Mouse (Mus musculus): ENCODE measurements around the gene Kbtbd13. TPM values are rescaled to one million over a fixed set of nuclear protein-coding genes. Genes with fewer than 3 reads are reported as not detected.

Gene Kbtbd13
- total and polyA plus RNA-seq, 2 experiments from 2014 or later: 0.46 to 1.0 TPM

- Histone ChIP-seq H3K4me2 (ENCODE audit: low read depth, low read length) (peak within 1 kb of the TSS; percentile 72), H3K4me1 (ENCODE audit: insufficient read depth, low read length) (peaks cover 6% of the 10 kb centered on the region), H3K9ac (replicated peaks; ENCODE audit: low read length) (peak within 1 kb of the TSS; percentile 47), H3K9me3 (ENCODE audit: low read length) (no peaks in the 10 kb centered on the region), H3K4me3 (ENCODE audit: low read length) (peak within 1 kb of the TSS; percentile 42), H3K36me3 (ENCODE audit: insufficient read depth, low read length) (no peaks in the 10 kb centered on the region), H3K27me3 (ENCODE audit: insufficient read depth, low read length) (no peaks in the 10 kb centered on the region), H3K27ac (no peak within 1 kb of the TSS)
- TF ChIP-seq CTCF (IDR thresholded peaks at IDR 0.05; ENCODE audit: low read depth): no peak
- under 1% methylated on average over 24 of the region's 24 CpGs for WGBS
- DNase-seq (ENCODE audit: low spot score) (peak; percentile 80), ATAC-seq (peak; percentile 84)
Measured at GRCm38 (mm10) chr9:65398279-65398678, 6.8 kb upstream of the Kbtbd13 start, which contains the start of gene Rasl12. Rasl12 (plus strand) TSS chr9:65398506.

GRCm38 (mm10) chr9:65394360-65394759 lies 2.9 kb upstream of the Kbtbd13 start:
- 75% methylated on average over 2 of the region's 2 CpGs for WGBS
- Histone ChIP-seq H3K27me3 (ENCODE audit: insufficient read depth, low read length) (peaks cover 30% of the 10 kb centered on the region), H3K4me2 (ENCODE audit: low read depth, low read length) (no peak overlapping the region), H3K9ac (replicated peaks; ENCODE audit: low read length) (no peak overlapping the region), H3K27ac (no peak overlapping the region), H3K36me3 (ENCODE audit: insufficient read depth, low read length) (no peaks in the 10 kb centered on the region), H3K9me3 (ENCODE audit: low read length) (no peaks in the 10 kb centered on the region), H3K4me3 (ENCODE audit: low read length) (no peak overlapping the region), H3K4me1 (ENCODE audit: insufficient read depth, low read length) (peaks cover 6% of the 10 kb centered on the region)
- ATAC-seq (no peak), DNase-seq (ENCODE audit: low spot score) (no peak)
- no peak for TF ChIP-seq CTCF (IDR thresholded peaks at IDR 0.05; ENCODE audit: low read depth)

GRCm38 (mm10) chr9:65393606-65394005 lies 2.2 kb upstream of the Kbtbd13 start:
- Histone ChIP-seq H3K4me1 (ENCODE audit: insufficient read depth, low read length) (peaks cover 6% of the 10 kb centered on the region), H3K4me2 (ENCODE audit: low read depth, low read length) (no peak overlapping the region), H3K9me3 (ENCODE audit: low read length) (no peaks in the 10 kb centered on the region), H3K27ac (no peak overlapping the region), H3K9ac (replicated peaks; ENCODE audit: low read length) (no peak overlapping the region), H3K27me3 (ENCODE audit: insufficient read depth, low read length) (peaks cover 30% of the 10 kb centered on the region), H3K4me3 (ENCODE audit: low read length) (no peak overlapping the region), H3K36me3 (ENCODE audit: insufficient read depth, low read length) (no peaks in the 10 kb centered on the region)
- 48% methylated on average over 2 of the region's 2 CpGs for whole genome bisulfite sequencing
- DNase-seq (ENCODE audit: low spot score) (no peak), ATAC-seq (no peak)
- no peak for TF ChIP-seq CTCF (IDR thresholded peaks at IDR 0.05; ENCODE audit: low read depth)

GRCm38 (mm10) chr9:65392638-65393364 lies 1.3 kb upstream of the Kbtbd13 start:
- peaks cover 30% of the 10 kb centered on the region for H3K27me3 ChIP-seq (ENCODE audit: insufficient read depth, low read length)
- DNase-seq (ENCODE audit: low spot score) (peak; percentile 67), ATAC-seq (no peak)
- H3K9me3 ChIP-seq (ENCODE audit: low read length): no peaks in the 10 kb centered on the region
- H3K4me1 ChIP-seq (ENCODE audit: insufficient read depth, low read length): no peaks in the 10 kb centered on the region; the same call in 1 of the 2 replicates
- WGBS: 31% methylated on average over 6 of the region's 6 CpGs
- TF ChIP-seq CTCF (IDR thresholded peaks at IDR 0.05; ENCODE audit: low read depth): peak; percentile 84
- no peak overlapping the region for H3K27ac ChIP-seq
- no peak overlapping the region for H3K9ac ChIP-seq (replicated peaks; ENCODE audit: low read length)
- no peak overlapping the region for H3K4me3 ChIP-seq (ENCODE audit: low read length)
- no peak overlapping the region for H3K4me2 ChIP-seq (ENCODE audit: low read depth, low read length)
- no peaks in the 10 kb centered on the region for H3K36me3 ChIP-seq (ENCODE audit: insufficient read depth, low read length)

- H3K27ac ChIP-seq: no peak overlapping the region
- ATAC-seq (peak; percentile 65), DNase-seq (ENCODE audit: low spot score) (peak; percentile 49)
- peaks cover 30% of the 10 kb centered on the region for H3K27me3 ChIP-seq (ENCODE audit: insufficient read depth, low read length)
- no peaks in the 10 kb centered on the region for H3K36me3 ChIP-seq (ENCODE audit: insufficient read depth, low read length)
- no peaks in the 10 kb centered on the region for H3K9me3 ChIP-seq (ENCODE audit: low read length)
- H3K4me2 ChIP-seq (ENCODE audit: low read depth, low read length): peak overlapping the region; percentile 51
- H3K4me1 ChIP-seq (ENCODE audit: insufficient read depth, low read length): no peaks in the 10 kb centered on the region; the same call in 1 of the 2 replicates
- 18% methylated on average over 87 of the region's 96 CpGs for WGBS
- no peak for TF ChIP-seq CTCF (IDR thresholded peaks at IDR 0.05; ENCODE audit: low read depth)
- H3K9ac ChIP-seq (replicated peaks; ENCODE audit: low read length): peak overlapping the region; percentile 28; the same call in 1 of the 2 replicates
- peak overlapping the region; percentile 37 for H3K4me3 ChIP-seq (ENCODE audit: low read length)
Measured at GRCm38 (mm10) chr9:65390752-65391612, 470 bp downstream of the Kbtbd13 start.

GRCm38 (mm10) chr9:65386373-65387140 lies 4.9 kb downstream of the Kbtbd13 start:
- peak; percentile 23 for DNase-seq (ENCODE audit: low spot score)
- TF ChIP-seq CTCF (IDR thresholded peaks at IDR 0.05; ENCODE audit: low read depth): peak; percentile 54
- H3K4me2 ChIP-seq (ENCODE audit: low read depth, low read length): no peak overlapping the region
- H3K27ac ChIP-seq: no peak overlapping the region
- H3K9me3 ChIP-seq (ENCODE audit: low read length): no peaks in the 10 kb centered on the region
- peaks cover 16% of the 10 kb centered on the region for H3K27me3 ChIP-seq (ENCODE audit: insufficient read depth, low read length)
- H3K4me3 ChIP-seq (ENCODE audit: low read length): no peak overlapping the region
- no peaks in the 10 kb centered on the region for H3K36me3 ChIP-seq (ENCODE audit: insufficient read depth, low read length)
- 37% methylated on average over 8 of the region's 8 CpGs for WGBS
- ATAC-seq: no peak
- H3K9ac ChIP-seq (replicated peaks; ENCODE audit: low read length): no peak overlapping the region
- no peaks in the 10 kb centered on the region; the same call in 1 of the 2 replicates for H3K4me1 ChIP-seq (ENCODE audit: insufficient read depth, low read length)

Measured in hindbrain, postnatal 0 days (tissue).